Mouse (Mus musculus) hindbrain, postnatal 0 days (tissue): ENCODE measurements around the gene 1700022I11Rik. TPM values are rescaled to one million over a fixed set of nuclear protein-coding genes. Genes with fewer than 3 reads are reported as not detected.

Source experiments
- ATAC-seq: fragments of 200-750 bp; cut with Nextera tagmentation; 2 replicates; pipeline ENCODE4 v1.8.0; 2017; ENCODE audit warnings: mild to moderate bottlenecking, moderate TSS enrichment, moderate library complexity
- DNase-seq: peaks from one replicate; pipeline ENCODE4 v3.0.0-alpha.2; 2015; ENCODE audit warnings: low spot score
- H3K27ac ChIP-seq: fragments of 300-500 bp; sonication (generic); 2 replicates; pipeline ENCODE4 v1.5.1; 2014; ENCODE audit warnings: mild to moderate bottlenecking
- H3K27me3 ChIP-seq: fragments of 300-500 bp; sonication (generic); 2 replicates; pipeline ENCODE4 v1.6.1; 2014; ENCODE audit warnings: low read length, mixed read lengths; ENCODE audit not compliant: insufficient read depth
- H3K36me3 ChIP-seq: fragments of 300-500 bp; sonication (generic); 2 replicates; pipeline ENCODE4 v1.6.1; 2014; ENCODE audit warnings: low read length, mixed read lengths; ENCODE audit not compliant: insufficient read depth
- H3K4me1 ChIP-seq: fragments of 300-500 bp; sonication (generic); 2 replicates; pipeline ENCODE4 v1.6.1; 2014; ENCODE audit warnings: antibody characterized with exemption, low read length, mixed read lengths; ENCODE audit not compliant: insufficient read depth
- H3K4me2 ChIP-seq: fragments of 300-500 bp; sonication (generic); 2 replicates; pipeline ENCODE4 v1.6.1; 2014; ENCODE audit warnings: low read depth, mild to moderate bottlenecking, low read length, moderate library complexity, mixed read lengths
- H3K4me3 ChIP-seq: fragments of 300-500 bp; sonication (generic); 2 replicates; pipeline ENCODE4 v1.5.1; 2014; ENCODE audit warnings: low read length
- H3K9ac ChIP-seq: fragments of 300-500 bp; sonication (generic); replicated peaks from 2 replicates; pipeline ENCODE4 v1.6.1; 2014; ENCODE audit warnings: mild to moderate bottlenecking, low read length, moderate library complexity, mixed read lengths
- H3K9me3 ChIP-seq: fragments of 300-500 bp; sonication (generic); 2 replicates; pipeline ENCODE4 v1.6.1; 2016; ENCODE audit warnings: low read length, mixed read lengths
- CTCF ChIP-seq: IDR thresholded peaks from 2 replicates; pipeline ENCODE4 v1.5.1; 2016; ENCODE audit warnings: antibody characterized with exemption, control low read depth, low read depth
- WGBS: fragments of 180-500 bp; shearing (Covaris S2); extraction: QIAGEN DNeasy Blood & Tissue Kit; methylation state at CpG from one replicate; pipeline ENCODE4 v1.1.7; 2014; 5-methylcytosine and 5-hydroxymethylcytosine counted together
- polyA plus RNA-seq: library from polyadenylated mRNA; unstranded; fragments of >200 nt; fragmentation: Nextera tagmentation; extraction: Ambion mirVana; gene quantifications from 2 replicates; pipeline ENCODE4 v1.2.1, GENCODE M21; 2015
- total RNA-seq: library from RNA; depleted of rRNA; stranded (reverse); fragments of >200 nt; gene quantifications from 2 replicates; pipeline ENCODE4 v1.2.3, GENCODE M21; 2014

The 1700022I11Rik gene
- total and polyA plus RNA-seq, 2 experiments from 2014 or later: 0.60 TPM; not detected in 1

GRCm38 (mm10) chr4:42957306-42957705, 12.1 kb upstream of the 1700022I11Rik start:
- TF ChIP-seq CTCF: no peak
- DNase-seq: no peak
- H3K4me2 ChIP-seq: no peak overlapping the region
- ATAC-seq: no peak
- H3K4me1 ChIP-seq: peaks cover 21% of the 10 kb centered on the region
- H3K27me3 ChIP-seq: no peaks in the 10 kb centered on the region
- WGBS: 77% methylated on average over 11 of the region's 11 CpGs
- peaks cover 17% of the 10 kb centered on the region for H3K36me3 ChIP-seq
- no peaks in the 10 kb centered on the region for H3K9me3 ChIP-seq
- H3K9ac ChIP-seq: no peak overlapping the region
- no peak overlapping the region for H3K4me3 ChIP-seq
- H3K27ac ChIP-seq: no peak overlapping the region

- H3K4me1 ChIP-seq: peaks cover 14% of the 10 kb centered on the region
- no peak overlapping the region for H3K9ac ChIP-seq
- peaks cover 17% of the 10 kb centered on the region for H3K36me3 ChIP-seq
- TF ChIP-seq CTCF: no peak
- H3K9me3 ChIP-seq: no peaks in the 10 kb centered on the region
- WGBS: 85% methylated on average over 8 of the region's 8 CpGs
- DNase-seq (no peak), ATAC-seq (no peak)
- H3K27me3 ChIP-seq: no peaks in the 10 kb centered on the region
- no peak overlapping the region for H3K27ac ChIP-seq
- H3K4me3 ChIP-seq: no peak overlapping the region
- H3K4me2 ChIP-seq: no peak overlapping the region
Measured at GRCm38 (mm10) chr4:42957979-42958378, 11.4 kb upstream of the 1700022I11Rik start.

DNA sequence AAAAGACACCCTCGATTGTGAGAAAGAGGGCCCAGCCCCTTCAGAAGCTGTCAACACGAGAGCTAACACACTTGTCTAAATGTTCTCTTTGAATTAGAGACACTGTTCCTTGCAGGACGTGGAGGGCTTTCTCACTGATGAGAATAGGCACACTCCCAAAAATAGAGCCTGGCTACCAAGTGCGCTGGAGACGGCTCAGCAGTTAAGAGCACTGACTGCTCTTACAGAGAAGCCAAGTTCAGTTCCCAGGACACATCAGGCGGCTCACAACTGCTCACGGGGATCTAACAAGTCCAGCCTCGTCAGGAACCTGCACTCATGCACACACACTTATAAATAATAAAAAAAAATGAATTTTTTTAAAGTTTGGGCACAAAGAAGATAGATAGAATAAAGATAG, 10.5 kb upstream of the 1700022I11Rik start:
- WGBS: 54% methylated on average over 8 of the region's 8 CpGs
- DNase-seq: no peak
- no peak for TF ChIP-seq CTCF

GRCm38 (mm10) chr4:42959382-42959781, 10.0 kb upstream of the 1700022I11Rik start:
- ATAC-seq: 0 out of 2 replicates have a peak, but pooled peaks have one; percentile 14
- DNase-seq: no peak
- no peak overlapping the region for H3K4me3 ChIP-seq
- H3K4me1 ChIP-seq: peaks cover 4% of the 10 kb centered on the region; the same call in 1 of the 2 replicates
- H3K36me3 ChIP-seq: peaks cover 17% of the 10 kb centered on the region
- H3K27ac ChIP-seq: no peak overlapping the region
- H3K4me2 ChIP-seq: no peak overlapping the region
- TF ChIP-seq CTCF: no peak
- H3K27me3 ChIP-seq: no peaks in the 10 kb centered on the region
- no peak overlapping the region for H3K9ac ChIP-seq
- no peaks in the 10 kb centered on the region for H3K9me3 ChIP-seq
- 59% methylated on average over 4 of the region's 4 CpGs for WGBS

More for the DNA sequence above, 10.5 kb upstream of the 1700022I11Rik start:
- no peaks in the 10 kb centered on the region for H3K9me3 ChIP-seq
- H3K36me3 ChIP-seq: peaks cover 17% of the 10 kb centered on the region
- no peak overlapping the region for H3K9ac ChIP-seq
- no peak overlapping the region for H3K27ac ChIP-seq
- no peaks in the 10 kb centered on the region for H3K27me3 ChIP-seq
- no peak overlapping the region for H3K4me3 ChIP-seq
- peaks cover 5% of the 10 kb centered on the region for H3K4me1 ChIP-seq
- ATAC-seq: no peak
- no peak overlapping the region for H3K4me2 ChIP-seq

- ATAC-seq (no peak), DNase-seq (peak; percentile 75)
- Histone ChIP-seq H3K4me2 (no peak overlapping the region), H3K9me3 (no peaks in the 10 kb centered on the region), H3K27ac (no peak overlapping the region), H3K9ac (no peak overlapping the region), H3K4me1 (peaks cover 3% of the 10 kb centered on the region; the same call in 1 of the 2 replicates), H3K4me3 (no peak overlapping the region), H3K27me3 (no peaks in the 10 kb centered on the region), H3K36me3 (peaks cover 16% of the 10 kb centered on the region)
- TF ChIP-seq CTCF: peak; percentile 75
- WGBS: 27% methylated on average over 4 of the region's 4 CpGs
Measured at GRCm38 (mm10) chr4:42961592-42961991, 7.8 kb upstream of the 1700022I11Rik start.

- DNase-seq (no peak), ATAC-seq (no peak)
- Histone ChIP-seq H3K27ac (no peak overlapping the region), H3K27me3 (no peaks in the 10 kb centered on the region), H3K36me3 (no peaks in the 10 kb centered on the region), H3K4me2 (no peak overlapping the region), H3K9me3 (no peaks in the 10 kb centered on the region), H3K4me1 (peaks cover 3% of the 10 kb centered on the region; the same call in 1 of the 2 replicates), H3K4me3 (no peak overlapping the region), H3K9ac (no peak overlapping the region)
- 95% methylated on average over 2 of the region's 2 CpGs for WGBS
- TF ChIP-seq CTCF: peak; percentile 43
Measured at GRCm38 (mm10) chr4:42963480-42963879, 5.9 kb upstream of the 1700022I11Rik start.

- Histone ChIP-seq H3K27me3 (no peaks in the 10 kb centered on the region), H3K36me3 (no peaks in the 10 kb centered on the region), H3K4me2 (peak overlapping the region; percentile 37; the same call in 1 of the 2 replicates), H3K9ac (no peak overlapping the region), H3K9me3 (no peaks in the 10 kb centered on the region), H3K4me1 (peaks cover 3% of the 10 kb centered on the region; the same call in 1 of the 2 replicates), H3K27ac (no peak overlapping the region), H3K4me3 (no peak overlapping the region)
- peak; percentile 91 for TF ChIP-seq CTCF
- WGBS: 17% methylated on average over 12 of the region's 12 CpGs
- DNase-seq: peak; percentile 88
- ATAC-seq: peak; percentile 62
Measured at GRCm38 (mm10) chr4:42965039-42965719, 4.2 kb upstream of the 1700022I11Rik start.
